Mouse (Mus musculus) myocyte (in vitro differentiated cells): Measurements from ENCODE around the gene Ednrb. TPM values are rescaled to one million over a fixed set of nuclear protein-coding genes. Genes with fewer than 3 reads are reported as not detected.
"Not testable (repeated sequence)": the region's sequence is repeated elsewhere in the genome, so short reads cannot be mapped to it uniquely, and the experiment has no call there.

Experiments
- H3K27me3 ChIP-seq: one replicate; pipeline ENCODE4 v1.6.1; 2011; ENCODE audit not compliant: control insufficient read depth, insufficient read depth, insufficient read length
- H3K36me3 ChIP-seq: one replicate; pipeline ENCODE4 v1.6.1; 2011; ENCODE audit not compliant: control insufficient read depth, insufficient read depth
- H3K4me2 ChIP-seq: one replicate; pipeline ENCODE4 v1.6.1; 2011; ENCODE audit warnings: low read depth, control low read depth
- H3K4me3 ChIP-seq: one replicate; pipeline ENCODE4 v1.5.1; 2011; ENCODE audit warnings: mild to moderate bottlenecking, control low read depth, moderate library complexity
- H3K79me2 ChIP-seq: one replicate; pipeline ENCODE4 v1.6.1; 2011; ENCODE audit not compliant: control insufficient read depth, insufficient read depth
- H3ac ChIP-seq: one replicate; pipeline ENCODE4 v1.6.1; 2011; ENCODE audit not compliant: control insufficient read depth, insufficient read length
- CEBPB ChIP-seq: IDR thresholded peaks from 2 replicates; pipeline ENCODE4 v1.6.1; 2011; ENCODE audit warnings: mild to moderate bottlenecking, moderate library complexity; ENCODE audit not compliant: poor library complexity, insufficient read depth, severe bottlenecking
- E2F4 ChIP-seq: IDR thresholded peaks from one replicate; pipeline ENCODE4 v1.6.1; 2011; ENCODE audit warnings: mild to moderate bottlenecking, control low read depth, moderate library complexity; ENCODE audit not compliant: insufficient read depth
- MAX ChIP-seq: IDR thresholded peaks from one replicate; pipeline ENCODE4 v1.6.1; 2011; ENCODE audit warnings: low read depth, mild to moderate bottlenecking, control low read depth
- MYOD1 ChIP-seq, 3 experiments: IDR thresholded peaks; one replicate each; pipeline ENCODE4 v1.6.1; 2011; ENCODE audit warnings: control low read depth in 2 of 3, low read depth in 2 of 3, mild to moderate bottlenecking in 2 of 3, moderate library complexity in 1 of 3; ENCODE audit not compliant: insufficient read length in 2 of 3, control insufficient read depth in 1 of 3
- MYOG ChIP-seq, 3 experiments: IDR thresholded peaks; one replicate each; pipeline ENCODE4 v1.6.1; 2011; ENCODE audit warnings: control low read depth in 2 of 3, low read depth in 2 of 3, mild to moderate bottlenecking in 2 of 3; ENCODE audit not compliant: insufficient read length in 2 of 3, control insufficient read depth in 1 of 3, insufficient read depth in 1 of 3
- POLR2A ChIP-seq: IDR thresholded peaks from one replicate; pipeline ENCODE4 v1.6.1; 2011; ENCODE audit warnings: low read depth, mild to moderate bottlenecking, control low read depth, moderate library complexity; ENCODE audit not compliant: insufficient read length
- POLR2AphosphoS2 ChIP-seq: IDR thresholded peaks from one replicate; pipeline ENCODE4 v1.6.1; 2011; ENCODE audit warnings: low read depth, control low read depth; ENCODE audit not compliant: insufficient read length
- REST ChIP-seq: IDR thresholded peaks from one replicate; pipeline ENCODE4 v1.6.1; 2011; ENCODE audit warnings: mild to moderate bottlenecking, control low read depth, moderate library complexity; ENCODE audit not compliant: insufficient read depth, insufficient read length
- SRF ChIP-seq: IDR thresholded peaks from one replicate; pipeline ENCODE4 v1.6.1; 2011; ENCODE audit warnings: low read depth; ENCODE audit not compliant: control insufficient read depth, insufficient read length
- TCF12 ChIP-seq: IDR thresholded peaks from one replicate; pipeline ENCODE4 v1.6.1; 2011; ENCODE audit warnings: mild to moderate bottlenecking, control low read depth; ENCODE audit not compliant: poor library complexity, insufficient read depth, severe bottlenecking
- TCF3 ChIP-seq: IDR thresholded peaks from one replicate; pipeline ENCODE4 v1.6.1; 2011; ENCODE audit warnings: low read depth, control low read depth; ENCODE audit not compliant: insufficient read length
- USF1 ChIP-seq: IDR thresholded peaks from one replicate; pipeline ENCODE4 v1.6.1; 2011; ENCODE audit warnings: low read depth, mild to moderate bottlenecking, control low read depth, moderate library complexity
- polyA plus RNA-seq: library from polyadenylated mRNA; unstranded; fragments of >200 nt; fragmentation: generic; extraction: Trizol; gene quantifications from one replicate; pipeline ENCODE4 v1.2.1, GENCODE M21; 2012; ENCODE audit warnings: missing spikeins

Gene Ednrb
- polyA plus RNA-seq, 1 experiment, result not detected

DNA sequence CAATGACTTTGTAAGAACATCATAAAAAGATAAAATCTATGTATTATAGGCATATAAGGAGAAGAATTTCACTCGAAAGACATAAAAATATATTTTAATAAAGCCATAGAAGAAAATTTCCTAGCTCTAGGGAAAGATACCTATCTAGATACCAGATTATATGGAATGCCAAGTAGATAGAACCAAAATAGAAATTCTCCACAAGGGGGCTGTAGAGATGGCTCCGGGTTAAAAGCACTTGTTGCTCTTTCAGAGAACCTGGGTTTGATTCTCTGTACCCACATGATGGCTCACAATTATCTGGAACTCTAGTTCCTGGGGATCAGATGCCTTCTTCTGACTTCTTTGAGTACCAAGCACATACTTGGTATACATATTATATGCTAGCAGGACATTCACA is 56.7 kb downstream of the Ednrb start:
- no peak for TF ChIP-seq TCF12
- no peak for TF ChIP-seq TCF3
- no peak for TF ChIP-seq POLR2A
- TF ChIP-seq MYOG (IDR thresholded peaks at IDR 0.05; ENCODE audit: control insufficient read depth in 1 of 3, insufficient read depth in 1 of 3, insufficient read length in 2 of 3, low read depth in 2 of 3), result no peak
- TF ChIP-seq REST, result no peak
- TF ChIP-seq MAX, result no peak
- no peak for TF ChIP-seq MYOD1 (IDR thresholded peaks at IDR 0.05; ENCODE audit: control insufficient read depth in 1 of 3, insufficient read length in 2 of 3, low read depth in 2 of 3)
- TF ChIP-seq CEBPB, result no peak
- TF ChIP-seq POLR2AphosphoS2, result no peak
- no peak for TF ChIP-seq SRF
- no peak for TF ChIP-seq USF1
- no peak for TF ChIP-seq E2F4
- Histone ChIP-seq H3K79me2 (no peaks in the 10 kb centered on the region), H3K4me2 (no peak overlapping the region), H3K4me3 (no peak overlapping the region), H3K27me3 (no peaks in the 10 kb centered on the region), H3ac (no peak overlapping the region), H3K36me3 (no peaks in the 10 kb centered on the region)

DNA sequence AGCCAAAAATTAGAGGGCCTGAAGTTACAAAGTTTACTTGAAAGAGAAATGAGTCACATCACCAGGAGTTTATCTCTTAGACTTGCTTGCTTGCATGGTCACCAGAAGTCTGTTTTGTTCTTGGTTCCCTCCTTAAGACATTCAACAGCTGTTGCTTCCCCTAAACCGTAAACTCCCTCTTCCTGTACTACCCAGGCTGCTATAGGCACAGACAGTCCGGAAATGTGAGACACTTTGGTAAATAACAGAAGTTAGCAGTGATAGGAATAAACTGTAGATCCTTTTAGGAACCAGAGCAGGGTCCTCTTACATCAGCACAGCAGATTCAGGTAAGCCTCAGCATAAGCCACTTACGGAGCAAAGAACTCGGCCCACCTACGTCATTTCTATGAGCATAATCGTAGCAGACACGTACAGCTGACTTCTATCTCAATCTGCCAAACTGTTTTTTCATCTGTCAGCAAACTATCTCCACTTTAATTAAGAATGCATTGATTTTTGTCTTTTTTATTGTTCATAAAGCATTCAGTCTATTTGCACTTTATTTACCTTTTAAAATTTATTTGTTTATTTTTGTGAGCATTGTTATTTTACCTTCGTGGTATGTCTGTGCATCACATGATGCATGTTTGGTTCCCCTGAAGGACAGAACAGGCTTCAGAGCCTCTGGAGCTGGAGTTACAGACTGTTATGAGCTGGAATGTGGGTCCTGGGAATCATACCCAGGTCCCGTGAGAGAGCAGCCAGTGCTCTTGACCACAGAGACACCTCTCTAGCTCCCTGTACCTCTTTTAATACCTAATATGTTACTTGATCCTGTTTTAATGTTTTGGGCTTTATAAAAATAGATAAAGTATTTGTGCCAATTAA is 58.9 kb downstream of the Ednrb start:
- TF ChIP-seq MYOG (IDR thresholded peaks at IDR 0.05; ENCODE audit: control insufficient read depth in 1 of 3, insufficient read depth in 1 of 3, insufficient read length in 2 of 3, low read depth in 2 of 3), result no peak
- H3K36me3 ChIP-seq, result no peaks in the 10 kb centered on the region
- H3K4me3 ChIP-seq, result no peak overlapping the region
- H3ac ChIP-seq, result no peak overlapping the region
- H3K27me3 ChIP-seq, result no peaks in the 10 kb centered on the region
- H3K79me2 ChIP-seq, result no peaks in the 10 kb centered on the region
- no peak overlapping the region for H3K4me2 ChIP-seq

DNA sequence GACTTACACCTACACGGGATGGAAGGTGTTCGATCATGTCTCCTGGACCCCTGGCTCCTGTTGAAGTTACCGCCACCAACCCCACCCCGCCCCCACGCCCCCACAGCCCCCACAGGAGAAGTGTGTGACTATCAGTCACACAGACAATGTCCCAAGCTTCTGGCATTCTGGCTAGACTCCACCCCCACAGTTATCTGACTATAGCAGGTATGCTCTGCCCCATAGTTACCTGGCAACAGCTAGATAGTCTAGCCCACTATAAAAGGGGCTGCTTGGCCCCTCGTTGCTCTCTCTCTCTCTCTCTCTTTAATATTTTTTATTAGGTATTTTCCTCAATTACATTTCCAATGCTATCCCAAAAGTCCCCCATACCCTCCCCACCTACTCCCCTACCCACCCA is 63.9 kb downstream of the Ednrb start:
- H3K27me3 ChIP-seq, H3K79me2 ChIP-seq, H3K36me3 ChIP-seq, H3K4me3 ChIP-seq, H3K4me2 ChIP-seq, H3ac ChIP-seq: not testable (repeated sequence)

DNA sequence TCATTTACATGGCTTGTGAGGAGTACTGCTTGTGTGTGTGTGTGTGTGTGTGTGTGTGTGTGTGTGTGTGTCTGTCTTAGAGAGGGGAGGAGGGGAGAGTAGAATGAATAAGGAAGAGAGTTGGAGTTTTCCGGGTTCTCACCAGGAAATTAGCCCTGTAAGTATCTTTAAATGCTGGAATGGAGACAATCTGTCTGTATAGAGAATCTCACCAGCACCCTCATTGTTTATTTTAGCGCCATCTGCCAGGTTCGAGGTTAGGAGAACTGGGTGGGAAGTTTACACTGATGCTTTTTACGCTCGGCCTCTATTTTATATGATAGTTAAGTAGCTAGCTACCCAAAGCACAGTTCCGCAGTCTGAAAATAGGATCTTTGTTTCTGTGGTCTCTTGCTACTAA is 64.9 kb downstream of the Ednrb start:
- TF ChIP-seq USF1 (no peak), TCF3 (no peak), POLR2AphosphoS2 (no peak), MYOD1 (IDR thresholded peaks at IDR 0.05; ENCODE audit: control insufficient read depth in 1 of 3, insufficient read length in 2 of 3, low read depth in 2 of 3) (no peak), SRF (no peak), MYOG (IDR thresholded peaks at IDR 0.05; ENCODE audit: control insufficient read depth in 1 of 3, insufficient read depth in 1 of 3, insufficient read length in 2 of 3, low read depth in 2 of 3) (no peak), POLR2A (no peak), REST (no peak), TCF12 (no peak), MAX (no peak), E2F4 (no peak), CEBPB (no peak)
- no peak overlapping the region for H3K4me2 ChIP-seq

DNA sequence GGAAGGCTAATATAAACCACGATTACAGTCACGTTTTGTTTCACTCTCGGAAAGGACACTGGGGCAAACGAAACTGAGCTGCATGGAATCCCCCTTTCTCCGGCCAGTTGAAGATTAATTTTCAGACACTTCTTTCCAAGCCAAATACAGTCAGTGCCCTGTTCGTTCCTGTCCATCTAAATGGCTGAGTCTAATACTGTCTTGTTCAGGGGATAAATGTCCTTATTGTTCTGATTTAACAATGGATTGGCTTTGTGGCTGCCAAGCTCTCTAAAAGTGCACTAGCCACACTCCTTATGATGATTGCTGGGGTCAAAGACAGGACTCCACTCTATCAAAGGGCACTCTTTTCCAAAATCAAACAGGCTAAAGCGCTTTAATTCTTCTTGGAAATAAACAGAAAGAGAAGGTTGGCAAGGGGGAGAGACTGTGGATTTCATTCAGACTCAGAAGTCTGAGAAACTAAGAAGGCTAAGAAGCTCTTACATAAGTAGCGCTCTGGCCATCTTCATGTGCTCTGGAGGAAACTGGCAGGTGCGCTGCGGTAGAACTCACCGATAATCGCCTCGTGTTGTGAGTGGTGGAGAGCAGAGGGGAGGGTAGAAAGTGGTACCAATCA is 65.6 kb downstream of the Ednrb start:
- H3ac ChIP-seq, result no peak overlapping the region
- H3K4me2 ChIP-seq, result no peak overlapping the region
- no peaks in the 10 kb centered on the region for H3K36me3 ChIP-seq
- TF ChIP-seq USF1 (no peak), MYOD1 (IDR thresholded peaks at IDR 0.05; ENCODE audit: control insufficient read depth in 1 of 3, insufficient read length in 2 of 3, low read depth in 2 of 3) (no peak), E2F4 (no peak), CEBPB (no peak), MYOG (IDR thresholded peaks at IDR 0.05; ENCODE audit: control insufficient read depth in 1 of 3, insufficient read depth in 1 of 3, insufficient read length in 2 of 3, low read depth in 2 of 3) (no peak), MAX (no peak), POLR2A (no peak), SRF (no peak), TCF3 (no peak), REST (no peak), POLR2AphosphoS2 (no peak), TCF12 (no peak)
- H3K79me2 ChIP-seq, result no peaks in the 10 kb centered on the region
- no peaks in the 10 kb centered on the region for H3K27me3 ChIP-seq
- H3K4me3 ChIP-seq, result no peak overlapping the region

More for the DNA sequence above, 64.9 kb downstream of the Ednrb start:
- Histone ChIP-seq H3K4me3 (no peak overlapping the region), H3K27me3 (no peaks in the 10 kb centered on the region), H3K79me2 (no peaks in the 10 kb centered on the region), H3K36me3 (no peaks in the 10 kb centered on the region), H3ac (no peak overlapping the region)
